Mouse (Mus musculus) hindbrain, embryonic 13.5 days (tissue): ENCODE measurements at regions not wholly inside any gene's neighbourhood (a gene's known extent, or its start where the extent isn't known, plus 50 kb on each side); places are given as distances from the start of the nearest gene placed in this dataset.

Source experiments
- ATAC-seq: fragments of 200-750 bp; cut with Nextera tagmentation; 2 replicates; pipeline ENCODE4 v1.8.0; 2017; ENCODE audit warnings: moderate TSS enrichment; ENCODE audit not compliant: low FRiP score
- H3K27ac ChIP-seq: fragments of 300-500 bp; sonication (generic); 2 replicates; pipeline ENCODE4 v1.5.1; 2015; ENCODE audit warnings: inconsistent platforms, mild to moderate bottlenecking, moderate library complexity
- H3K27me3 ChIP-seq: fragments of 300-500 bp; sonication (generic); 2 replicates; pipeline ENCODE4 v1.6.1; 2015; ENCODE audit warnings: mild to moderate bottlenecking, inconsistent platforms
- H3K36me3 ChIP-seq: fragments of 300-500 bp; sonication (generic); 2 replicates; pipeline ENCODE4 v1.6.1; 2015; ENCODE audit warnings: mild to moderate bottlenecking, inconsistent platforms
- H3K4me1 ChIP-seq: fragments of 300-500 bp; sonication (generic); replicated peaks from 2 replicates; pipeline ENCODE4 v1.6.1; 2015; ENCODE audit warnings: inconsistent platforms
- H3K4me2 ChIP-seq: fragments of 300-500 bp; sonication (generic); 2 replicates; pipeline ENCODE4 v1.6.1; 2015; ENCODE audit warnings: inconsistent platforms, mild to moderate bottlenecking, moderate library complexity
- H3K4me3 ChIP-seq: fragments of 300-500 bp; sonication (generic); 2 replicates; pipeline ENCODE4 v1.5.1; 2015; ENCODE audit warnings: mild to moderate bottlenecking, inconsistent platforms
- H3K9ac ChIP-seq: fragments of 300-500 bp; sonication (generic); 2 replicates; pipeline ENCODE4 v1.6.1; 2015; ENCODE audit warnings: mild to moderate bottlenecking, inconsistent platforms
- H3K9me3 ChIP-seq: fragments of 300-500 bp; sonication (generic); 2 replicates; pipeline ENCODE4 v1.6.1; 2016; ENCODE audit warnings: inconsistent platforms
- WGBS: fragments of 180-500 bp; shearing (Covaris S2); methylation state at CpG from one replicate; pipeline ENCODE4 v1.1.7; 2015; 5-methylcytosine and 5-hydroxymethylcytosine counted together

- Histone ChIP-seq H3K27me3 (no peaks in the 10 kb centered on the region), H3K9ac (peak overlapping the region; percentile 61), H3K4me1 (peaks cover 73% of the 10 kb centered on the region), H3K36me3 (no peaks in the 10 kb centered on the region), H3K27ac (peak overlapping the region; percentile 96), H3K4me2 (peak overlapping the region; percentile 15), H3K9me3 (no peaks in the 10 kb centered on the region), H3K4me3 (no peak overlapping the region)
- ATAC-seq, result peak; percentile 72
- 11% methylated on average over 12 of the region's 13 CpGs for WGBS
Observed at GRCm38 (mm10) chr12:27139683-27140334, 202.6 kb downstream of the Sox11 start.

- Histone ChIP-seq H3K4me3 (no peak overlapping the region), H3K9me3 (no peaks in the 10 kb centered on the region), H3K36me3 (no peaks in the 10 kb centered on the region), H3K4me1 (peaks cover 77% of the 10 kb centered on the region), H3K27me3 (no peaks in the 10 kb centered on the region), H3K9ac (peak overlapping the region; percentile 61), H3K4me2 (peak overlapping the region; percentile 15), H3K27ac (peak overlapping the region; percentile 96)
- WGBS, result 39% methylated on average over 13 of the region's 13 CpGs
- peak; percentile 65 for ATAC-seq
Observed at GRCm38 (mm10) chr12:27138663-27139633, 203.4 kb downstream of the Sox11 start.

GRCm38 (mm10) chr12:27135997-27136559 is 206.3 kb downstream of the Sox11 start:
- H3K27ac ChIP-seq, result peak overlapping the region; percentile 36; the same call in 1 of the 2 replicates
- H3K4me1 ChIP-seq, result peaks cover 62% of the 10 kb centered on the region
- no peaks in the 10 kb centered on the region for H3K9me3 ChIP-seq
- H3K36me3 ChIP-seq, result no peaks in the 10 kb centered on the region
- no peaks in the 10 kb centered on the region for H3K27me3 ChIP-seq
- H3K4me2 ChIP-seq, result no peak overlapping the region
- H3K9ac ChIP-seq, result no peak overlapping the region
- WGBS, result 74% methylated on average over 10 of the region's 10 CpGs
- no peak for ATAC-seq
- H3K4me3 ChIP-seq, result no peak overlapping the region

GRCm38 (mm10) chr12:27130544-27130943 is 211.8 kb downstream of the Sox11 start:
- Histone ChIP-seq H3K27ac (no peak overlapping the region), H3K27me3 (no peaks in the 10 kb centered on the region), H3K9ac (no peak overlapping the region), H3K9me3 (no peaks in the 10 kb centered on the region), H3K4me2 (no peak overlapping the region), H3K36me3 (no peaks in the 10 kb centered on the region), H3K4me1 (peaks cover 26% of the 10 kb centered on the region), H3K4me3 (no peak overlapping the region)
- ATAC-seq, result no peak
- WGBS, result 94% methylated on average over 1 of the region's 1 CpGs

GRCm38 (mm10) chr12:27127054-27127605 is 215.2 kb downstream of the Sox11 start:
- H3K9ac ChIP-seq, result no peak overlapping the region
- H3K4me1 ChIP-seq, result peaks cover 10% of the 10 kb centered on the region

GRCm38 (mm10) chr12:27118581-27118980 is 223.8 kb downstream of the Sox11 start:
- H3K9me3 ChIP-seq, result no peaks in the 10 kb centered on the region
- 80% methylated on average over 6 of the region's 6 CpGs for WGBS
- H3K4me2 ChIP-seq, result no peak overlapping the region
- ATAC-seq, result no peak
- H3K27me3 ChIP-seq, result no peaks in the 10 kb centered on the region
- H3K4me1 ChIP-seq, result 0 out of 2 replicates have a peak, but pooled peaks cover 4% of the 10 kb centered on the region
- no peak overlapping the region for H3K27ac ChIP-seq
- H3K4me3 ChIP-seq, result no peak overlapping the region
- H3K36me3 ChIP-seq, result no peaks in the 10 kb centered on the region
- H3K9ac ChIP-seq, result no peak overlapping the region

More at GRCm38 (mm10) chr12:27127054-27127605, 215.2 kb downstream of the Sox11 start:
- H3K4me2 ChIP-seq, result no peak overlapping the region
- peak overlapping the region; percentile 44 for H3K27ac ChIP-seq
- H3K36me3 ChIP-seq, result no peaks in the 10 kb centered on the region
- H3K27me3 ChIP-seq, result no peaks in the 10 kb centered on the region
- no peaks in the 10 kb centered on the region for H3K9me3 ChIP-seq
- ATAC-seq, result peak; percentile 43; the same call in 1 of the 2 replicates
- WGBS, result 39% methylated on average over 10 of the region's 10 CpGs
- H3K4me3 ChIP-seq, result no peak overlapping the region

- ATAC-seq, result no peak
- no peak overlapping the region for H3K4me2 ChIP-seq
- H3K9me3 ChIP-seq, result no peaks in the 10 kb centered on the region
- no peaks in the 10 kb centered on the region for H3K36me3 ChIP-seq
- H3K4me3 ChIP-seq, result no peak overlapping the region
- 68% methylated on average over 6 of the region's 6 CpGs for WGBS
- no peaks in the 10 kb centered on the region for H3K27me3 ChIP-seq
- no peak overlapping the region for H3K27ac ChIP-seq
- H3K4me1 ChIP-seq, result 0 out of 2 replicates have a peak, but pooled peaks cover 4% of the 10 kb centered on the region
- no peak overlapping the region for H3K9ac ChIP-seq
Observed at GRCm38 (mm10) chr12:27115392-27115791, 227.0 kb downstream of the Sox11 start.

GRCm38 (mm10) chr12:27104925-27105571 is 237.3 kb downstream of the Sox11 start:
- Histone ChIP-seq H3K9ac (no peak overlapping the region), H3K4me1 (peaks cover 9% of the 10 kb centered on the region; the same call in 1 of the 2 replicates), H3K4me3 (no peak overlapping the region), H3K4me2 (no peak overlapping the region), H3K27ac (peak overlapping the region; percentile 79), H3K27me3 (no peaks in the 10 kb centered on the region), H3K9me3 (no peaks in the 10 kb centered on the region), H3K36me3 (no peaks in the 10 kb centered on the region)
- WGBS, result 68% methylated on average over 9 of the region's 9 CpGs
- ATAC-seq, result peak; percentile 77

GRCm38 (mm10) chr12:27102996-27103395 is 239.4 kb downstream of the Sox11 start:
- Histone ChIP-seq H3K4me2 (no peak overlapping the region), H3K27ac (no peak overlapping the region), H3K27me3 (no peaks in the 10 kb centered on the region), H3K4me3 (no peak overlapping the region), H3K36me3 (no peaks in the 10 kb centered on the region), H3K9me3 (no peaks in the 10 kb centered on the region), H3K9ac (no peak overlapping the region), H3K4me1 (peaks cover 9% of the 10 kb centered on the region; the same call in 1 of the 2 replicates)
- no peak for ATAC-seq
- 85% methylated on average over 2 of the region's 2 CpGs for WGBS

- WGBS, result 77% methylated on average over 1 of the region's 1 CpGs
- Histone ChIP-seq H3K27ac (no peak overlapping the region), H3K4me3 (no peak overlapping the region), H3K27me3 (no peaks in the 10 kb centered on the region), H3K9ac (no peak overlapping the region), H3K36me3 (no peaks in the 10 kb centered on the region), H3K4me2 (no peak overlapping the region), H3K9me3 (peaks cover 6% of the 10 kb centered on the region), H3K4me1 (peaks cover 6% of the 10 kb centered on the region)
- no peak for ATAC-seq
Observed at GRCm38 (mm10) chr12:27089206-27089605, 253.2 kb downstream of the Sox11 start.

- no peak overlapping the region for H3K27ac ChIP-seq
- no peak overlapping the region for H3K9ac ChIP-seq
- WGBS, result 88% methylated on average over 2 of the region's 2 CpGs
- H3K4me3 ChIP-seq, result no peak overlapping the region
- H3K4me2 ChIP-seq, result no peak overlapping the region
- H3K27me3 ChIP-seq, result no peaks in the 10 kb centered on the region
- H3K36me3 ChIP-seq, result no peaks in the 10 kb centered on the region
- peaks cover 36% of the 10 kb centered on the region for H3K4me1 ChIP-seq
- no peak for ATAC-seq
- H3K9me3 ChIP-seq, result no peaks in the 10 kb centered on the region
Observed at GRCm38 (mm10) chr12:27085890-27086289, 256.5 kb downstream of the Sox11 start.
